Mouse (Mus musculus) c-Kit-negative CD71-positive TER-119-positive erythroid progenitor cells, embryonic 14.5 days (primary cell): ENCODE results near the gene Cbx7.

Experiments
- DNase-seq: peaks from one replicate; pipeline ENCODE4 v3.0.0-alpha.2; 2013; ENCODE audit warnings: low read depth, low spot score

Cbx7 gene

GRCm38 (mm10) chr15:80001601-80002000 is 30.7 kb upstream of the Cbx7 start:
- no peak for DNase-seq

- no peak for DNase-seq
These were observed 29.8 kb upstream of the Cbx7 start for GRCm38 (mm10) chr15:80000694-80001093.

GRCm38 (mm10) chr15:79997988-79998387 is 27.1 kb upstream of the Cbx7 start:
- no peak for DNase-seq

GRCm38 (mm10) chr15:79996781-79997180 is 25.9 kb upstream of the Cbx7 start:
- DNase-seq, result no peak

- DNase-seq, result no peak
These were observed 24.6 kb upstream of the Cbx7 start for GRCm38 (mm10) chr15:79995552-79995951.

- no peak for DNase-seq
These were observed 23.6 kb upstream of the Cbx7 start for GRCm38 (mm10) chr15:79994566-79994965.

- no peak for DNase-seq
These were observed 15.3 kb upstream of the Cbx7 start for GRCm38 (mm10) chr15:79986182-79986581.

GRCm38 (mm10) chr15:79985471-79985870 is 14.6 kb upstream of the Cbx7 start:
- no peak for DNase-seq

GRCm38 (mm10) chr15:79984152-79984551 is 13.2 kb upstream of the Cbx7 start:
- no peak for DNase-seq

GRCm38 (mm10) chr15:79980716-79981115 is 9.8 kb upstream of the Cbx7 start:
- DNase-seq, result no peak

GRCm38 (mm10) chr15:79972186-79972585 is 1.3 kb upstream of the Cbx7 start:
- DNase-seq, result no peak

- no peak for DNase-seq
These were observed 428 bp downstream of the Cbx7 start for GRCm38 (mm10) chr15:79970491-79970890.

GRCm38 (mm10) chr15:79967346-79967745 is 3.6 kb downstream of the Cbx7 start:
- DNase-seq, result no peak

- no peak for DNase-seq
These were observed 6.5 kb downstream of the Cbx7 start for GRCm38 (mm10) chr15:79964376-79964775.

GRCm38 (mm10) chr15:79962661-79963060 is 8.3 kb downstream of the Cbx7 start:
- DNase-seq, result no peak

- no peak for DNase-seq
These were observed 9.5 kb downstream of the Cbx7 start for GRCm38 (mm10) chr15:79961366-79961921.

GRCm38 (mm10) chr15:79958418-79958817 is 12.5 kb downstream of the Cbx7 start:
- no peak for DNase-seq

- no peak for DNase-seq
These were observed 14.4 kb downstream of the Cbx7 start for GRCm38 (mm10) chr15:79956559-79956958.

GRCm38 (mm10) chr15:79953470-79953869 is 17.4 kb downstream of the Cbx7 start:
- DNase-seq, result no peak

- no peak for DNase-seq
These were observed 18.3 kb downstream of the Cbx7 start for GRCm38 (mm10) chr15:79952504-79953231.

GRCm38 (mm10) chr15:79951730-79952503 is 19.0 kb downstream of the Cbx7 start:
- no peak for DNase-seq

GRCm38 (mm10) chr15:79951226-79951625 is 19.7 kb downstream of the Cbx7 start:
- no peak for DNase-seq
